Mouse (Mus musculus): Measurements from ENCODE around the gene Bik. TPM values are rescaled to one million over a fixed set of nuclear protein-coding genes. Genes with fewer than 3 reads are reported as not detected.
"Not testable (repeated sequence)": the region's sequence is repeated elsewhere in the genome, so short reads cannot be mapped to it uniquely, and the experiment has no call there.

Bik gene
- polyA plus RNA-seq, 1 experiment from 2014 or later, result 1.3 TPM

DNA sequence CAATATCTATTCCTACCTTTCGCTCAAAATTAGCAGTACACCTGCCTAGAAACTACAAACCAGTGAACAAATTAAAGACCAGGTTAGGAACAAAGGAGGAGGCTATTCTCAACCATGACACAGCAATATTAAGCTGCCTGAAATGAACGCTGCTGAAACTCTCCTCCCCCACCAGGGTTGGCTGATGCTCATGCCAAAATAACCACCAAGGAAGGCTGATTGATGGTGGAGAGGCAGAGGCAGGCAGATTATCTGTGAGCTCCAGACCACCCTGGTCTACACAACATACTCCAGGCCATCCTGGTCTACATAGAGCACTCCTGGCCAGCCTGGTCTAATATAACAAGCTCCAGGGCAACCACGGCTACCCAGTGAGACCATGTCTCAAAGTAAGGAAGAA lies 31.5 kb upstream of the Bik start:
- H3K27ac ChIP-seq (replicated peaks), result no peak overlapping the region
- ATAC-seq (ENCODE audit: low FRiP score, low read depth), result no peak

GRCm38 (mm10) chr15:83495787-83496367 lies 30.8 kb upstream of the Bik start:
- H3K4me3 ChIP-seq, result no peak overlapping the region
- peaks cover 94% of the 10 kb centered on the region for H3K36me3 ChIP-seq
- no peak for ATAC-seq (ENCODE audit: low FRiP score, low read depth)
- no peaks in the 10 kb centered on the region for H3K9me3 ChIP-seq
- no peak overlapping the region for H3K27ac ChIP-seq (replicated peaks)
- H3K27me3 ChIP-seq, result no peaks in the 10 kb centered on the region
- no peak overlapping the region for H3K9ac ChIP-seq
- 65% methylated on average over 22 of the region's 22 CpGs for WGBS
- no peaks in the 10 kb centered on the region for H3K4me1 ChIP-seq (replicated peaks)
- no peak overlapping the region for H3K4me2 ChIP-seq

More for the DNA sequence above, 31.5 kb upstream of the Bik start:
- Histone ChIP-seq H3K9ac (no peak overlapping the region), H3K36me3 (peaks cover 94% of the 10 kb centered on the region), H3K9me3 (no peaks in the 10 kb centered on the region), H3K4me3 (no peak overlapping the region), H3K4me1 (replicated peaks) (no peaks in the 10 kb centered on the region), H3K27me3 (no peaks in the 10 kb centered on the region), H3K4me2 (no peak overlapping the region)
- WGBS, result 92% methylated on average over 3 of the region's 3 CpGs

DNA sequence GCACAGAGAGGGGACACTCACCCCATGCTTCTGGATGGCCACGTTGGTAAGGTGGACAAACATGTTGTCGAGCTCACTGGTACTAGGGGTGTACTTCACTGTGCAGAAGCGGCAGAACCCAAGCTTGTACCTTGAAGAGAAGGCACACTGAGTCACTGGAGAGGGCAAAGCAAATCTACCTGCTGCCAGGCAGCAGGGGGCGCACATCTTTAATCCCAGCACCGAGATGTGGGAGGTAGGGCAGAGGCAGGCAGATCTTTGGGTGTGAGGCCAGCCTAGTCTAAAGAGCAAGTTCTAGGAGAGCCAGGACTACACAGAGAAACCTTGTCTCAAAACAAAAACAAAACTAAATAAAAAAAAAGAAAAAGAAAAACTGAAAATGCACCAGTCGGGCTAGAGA lies 29.4 kb upstream of the Bik start:
- no peak for ATAC-seq (ENCODE audit: low FRiP score, low read depth)
- Histone ChIP-seq H3K9ac (no peak overlapping the region), H3K4me2 (no peak overlapping the region), H3K4me3 (no peak overlapping the region), H3K36me3 (peaks cover 90% of the 10 kb centered on the region), H3K27ac (replicated peaks) (no peak overlapping the region), H3K27me3 (no peaks in the 10 kb centered on the region), H3K4me1 (replicated peaks) (no peaks in the 10 kb centered on the region), H3K9me3 (no peaks in the 10 kb centered on the region)
- 95% methylated on average over 6 of the region's 6 CpGs for WGBS

DNA sequence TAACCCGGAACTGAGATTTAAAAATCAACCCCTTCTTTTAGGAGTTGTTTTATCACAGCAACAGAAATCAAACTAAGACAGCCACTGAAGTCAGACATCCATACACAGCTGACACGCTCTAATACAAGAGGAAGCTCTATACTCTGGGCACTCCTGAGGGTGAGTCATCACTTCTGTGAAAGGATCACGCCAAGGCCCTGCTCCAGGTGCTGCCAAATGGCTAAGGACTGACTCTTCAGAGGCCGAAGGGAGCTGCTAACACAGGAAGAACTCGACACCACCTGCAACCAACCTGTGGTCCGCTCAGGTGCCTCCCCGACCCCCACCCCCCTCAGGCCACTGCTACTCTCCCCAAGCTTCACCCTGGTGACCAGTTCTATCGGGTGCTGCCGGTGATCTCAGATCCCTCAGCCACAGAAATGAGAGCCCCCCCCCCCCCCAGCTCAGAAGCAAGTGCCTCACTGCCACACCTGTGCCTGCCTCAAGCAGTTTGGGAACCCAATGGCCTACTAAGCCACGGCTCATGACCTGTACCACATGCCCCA lies 27.4 kb upstream of the Bik start:
- ATAC-seq (ENCODE audit: low FRiP score, low read depth), result no peak

GRCm38 (mm10) chr15:83500352-83500751 lies 26.3 kb upstream of the Bik start:
- no peak for ATAC-seq (ENCODE audit: low FRiP score, low read depth)
- H3K4me3 ChIP-seq, result no peak overlapping the region
- no peaks in the 10 kb centered on the region for H3K27me3 ChIP-seq
- 65% methylated on average over 3 of the region's 3 CpGs for WGBS
- H3K36me3 ChIP-seq, result peaks cover 84% of the 10 kb centered on the region
- no peaks in the 10 kb centered on the region for H3K9me3 ChIP-seq
- no peaks in the 10 kb centered on the region for H3K4me1 ChIP-seq (replicated peaks)
- no peak overlapping the region for H3K9ac ChIP-seq
- no peak overlapping the region for H3K27ac ChIP-seq (replicated peaks)
- no peak overlapping the region for H3K4me2 ChIP-seq

More for the DNA sequence above, 27.4 kb upstream of the Bik start:
- H3K27me3 ChIP-seq, result no peaks in the 10 kb centered on the region
- H3K36me3 ChIP-seq, result peaks cover 85% of the 10 kb centered on the region
- H3K9me3 ChIP-seq, result no peaks in the 10 kb centered on the region
- H3K9ac ChIP-seq, result no peak overlapping the region
- 92% methylated on average over 10 of the region's 10 CpGs for WGBS
- H3K4me1 ChIP-seq (replicated peaks), result no peaks in the 10 kb centered on the region
- no peak overlapping the region for H3K4me2 ChIP-seq
- H3K27ac ChIP-seq (replicated peaks), result no peak overlapping the region
- no peak overlapping the region for H3K4me3 ChIP-seq

DNA sequence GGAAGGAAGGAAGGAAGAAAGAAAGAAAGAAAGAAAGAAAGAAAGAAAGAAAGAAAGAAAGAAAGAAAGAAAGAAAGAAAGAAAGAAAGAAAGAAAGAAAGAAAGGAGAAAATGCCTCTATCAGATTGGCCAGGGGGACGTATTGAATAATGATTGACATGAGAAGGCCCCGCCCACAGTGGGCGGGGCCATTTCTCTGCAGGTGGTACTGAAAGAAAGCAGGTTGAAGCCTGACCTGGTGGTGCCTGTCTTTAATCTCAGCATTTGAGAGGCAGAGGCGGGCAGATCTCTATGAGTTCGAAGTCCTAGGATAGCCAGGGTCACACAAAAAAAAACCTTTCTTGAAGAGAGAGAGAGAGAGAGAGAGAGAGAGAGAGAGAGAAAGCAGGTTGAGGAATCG lies 25.2 kb upstream of the Bik start:
- H3K27me3 ChIP-seq; H3K4me2 ChIP-seq; H3K4me3 ChIP-seq; ATAC-seq (ENCODE audit: low FRiP score, low read depth); H3K27ac ChIP-seq (replicated peaks); H3K9me3 ChIP-seq; H3K9ac ChIP-seq; H3K4me1 ChIP-seq (replicated peaks): not testable (repeated sequence)
- H3K36me3 ChIP-seq, result peaks cover 73% of the 10 kb centered on the region
- WGBS, result 83% methylated on average over 6 of the region's 6 CpGs

DNA sequence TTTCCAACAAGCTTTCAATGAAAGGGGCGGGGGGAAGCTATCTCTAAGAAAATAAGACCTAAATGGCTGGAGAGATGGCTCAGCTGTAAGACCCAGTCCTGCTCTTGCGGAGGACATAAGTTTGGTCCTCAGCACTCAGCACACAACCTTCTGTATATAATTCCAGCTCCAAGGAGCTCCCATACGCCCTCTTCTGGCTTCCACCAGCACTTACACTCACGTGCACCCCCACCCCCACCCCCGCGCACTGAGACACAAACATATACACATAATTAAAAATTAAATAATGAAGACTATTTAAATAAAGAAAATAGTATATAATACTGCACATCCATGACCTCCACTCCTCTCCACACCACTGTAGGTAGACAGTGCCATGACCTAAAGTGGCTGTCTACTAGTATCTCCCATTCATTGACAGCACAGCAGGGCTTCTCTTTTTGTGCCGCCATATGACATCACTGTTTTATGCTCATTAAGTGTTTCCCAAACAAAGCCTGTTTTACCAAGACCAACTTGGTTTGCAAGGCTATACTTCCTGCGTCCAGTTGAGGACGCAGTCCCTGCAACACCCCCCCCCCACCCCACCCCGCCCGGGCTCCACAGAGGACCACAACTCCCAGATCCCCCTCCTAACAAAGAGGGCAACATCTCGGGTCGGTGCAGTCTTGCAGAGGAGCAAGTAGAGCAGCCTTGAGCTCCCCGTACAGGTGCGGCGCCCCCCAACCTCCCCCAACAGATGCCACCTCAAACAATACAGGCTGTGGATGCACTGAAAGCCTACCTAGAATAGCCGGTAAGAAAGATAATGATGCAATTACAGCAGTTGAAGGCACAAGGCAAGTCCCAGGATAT lies 16.5 kb upstream of the Bik start:
- H3K36me3 ChIP-seq, result no peaks in the 10 kb centered on the region
- no peaks in the 10 kb centered on the region for H3K27me3 ChIP-seq
- H3K9ac ChIP-seq, result peak overlapping the region; percentile 76
- peak; percentile 89 for ATAC-seq (ENCODE audit: low FRiP score, low read depth)
- H3K27ac ChIP-seq (replicated peaks), result peak overlapping the region; percentile 94
- WGBS, result 23% methylated on average over 17 of the region's 17 CpGs
- H3K4me3 ChIP-seq, result peak overlapping the region; percentile 80
- peak overlapping the region; percentile 62 for H3K4me2 ChIP-seq
- no peaks in the 10 kb centered on the region for H3K9me3 ChIP-seq
- H3K4me1 ChIP-seq (replicated peaks), result peaks cover 26% of the 10 kb centered on the region

GRCm38 (mm10) chr15:83510805-83511405 lies 15.8 kb upstream of the Bik start, which contains the start of gene Ttll1:
Ttll1 (minus strand) TSS chr15:83510893.
- H3K27me3 ChIP-seq, result no peaks in the 10 kb centered on the region
- peaks cover 26% of the 10 kb centered on the region for H3K4me1 ChIP-seq (replicated peaks)
- 13% methylated on average over 41 of the region's 41 CpGs for WGBS
- H3K9ac ChIP-seq, result peak within 1 kb of the TSS; percentile 76
- H3K9me3 ChIP-seq, result no peaks in the 10 kb centered on the region
- peak within 1 kb of the TSS; percentile 62 for H3K4me2 ChIP-seq
- peak within 1 kb of the TSS; percentile 94 for H3K27ac ChIP-seq (replicated peaks)
- ATAC-seq (ENCODE audit: low FRiP score, low read depth), result peak; percentile 95
- H3K4me3 ChIP-seq, result peak within 1 kb of the TSS; percentile 80
- no peaks in the 10 kb centered on the region for H3K36me3 ChIP-seq

DNA sequence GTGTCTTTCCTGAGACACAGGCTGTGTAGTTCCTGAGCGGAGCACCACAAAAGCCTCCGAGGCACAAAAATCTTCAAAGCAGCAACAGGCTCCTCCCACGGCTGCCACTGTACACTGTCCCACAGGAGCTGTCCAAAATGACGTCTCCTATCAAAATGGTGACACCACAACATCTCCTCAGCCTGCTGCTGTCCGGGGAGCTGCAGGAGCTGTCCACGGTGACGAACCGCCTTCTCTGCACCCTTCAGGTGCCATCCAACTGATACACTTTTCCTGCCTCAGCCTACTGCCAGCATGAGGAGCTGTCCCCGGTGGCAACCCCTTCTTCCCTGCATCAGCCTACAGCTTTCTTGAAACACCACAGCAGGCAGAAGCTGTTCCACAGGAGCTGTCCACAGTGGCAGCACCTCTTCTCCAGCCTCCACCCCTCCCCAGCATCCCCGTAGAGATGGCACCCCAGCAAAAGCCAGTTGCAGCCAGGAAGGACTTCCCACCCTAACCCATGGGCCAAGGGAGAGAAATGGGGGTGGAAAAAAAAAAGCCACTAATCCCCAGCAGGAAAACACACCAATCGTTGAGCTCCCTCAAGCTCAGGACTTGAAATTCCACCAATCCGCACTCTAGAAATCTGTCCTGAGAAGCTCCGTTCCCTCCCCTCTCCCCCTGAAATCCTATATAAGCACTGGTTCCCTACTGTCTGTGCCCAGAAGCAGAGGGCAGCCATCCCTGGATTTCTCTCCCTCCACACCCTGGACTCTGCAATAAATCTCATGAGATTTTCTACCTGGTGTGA lies 14.0 kb upstream of the Bik start:
- Histone ChIP-seq H3K27ac (replicated peaks) (no peak overlapping the region), H3K4me1 (replicated peaks) (peaks cover 23% of the 10 kb centered on the region), H3K27me3 (no peaks in the 10 kb centered on the region), H3K9ac (no peak overlapping the region), H3K4me3 (no peak overlapping the region), H3K4me2 (no peak overlapping the region), H3K9me3 (no peaks in the 10 kb centered on the region), H3K36me3 (no peaks in the 10 kb centered on the region)
- no peak for ATAC-seq (ENCODE audit: low FRiP score, low read depth)
- 79% methylated on average over 13 of the region's 13 CpGs for WGBS

- no peak overlapping the region for H3K27ac ChIP-seq (replicated peaks)
- no peak for ATAC-seq (ENCODE audit: low FRiP score, low read depth)
- H3K9me3 ChIP-seq, result no peaks in the 10 kb centered on the region
- no peaks in the 10 kb centered on the region for H3K36me3 ChIP-seq
- H3K4me2 ChIP-seq, result no peak overlapping the region
- H3K27me3 ChIP-seq, result no peaks in the 10 kb centered on the region
- H3K9ac ChIP-seq, result no peak overlapping the region
- H3K4me1 ChIP-seq (replicated peaks), result peaks cover under 1% of the 10 kb centered on the region; the same call in 1 of the 2 replicates
- no peak overlapping the region for H3K4me3 ChIP-seq
- whole genome bisulfite sequencing, result 65% methylated on average over 5 of the region's 5 CpGs
These were observed 11.6 kb upstream of the Bik start for GRCm38 (mm10) chr15:83515018-83515417.

- no peak overlapping the region for H3K9ac ChIP-seq
- H3K4me1 ChIP-seq (replicated peaks), result peaks cover 4% of the 10 kb centered on the region
- no peak overlapping the region for H3K4me2 ChIP-seq
- ATAC-seq (ENCODE audit: low FRiP score, low read depth), result peak; percentile 66
- H3K4me3 ChIP-seq, result no peak overlapping the region
- H3K36me3 ChIP-seq, result no peaks in the 10 kb centered on the region
- no peak overlapping the region for H3K27ac ChIP-seq (replicated peaks)
- H3K9me3 ChIP-seq, result no peaks in the 10 kb centered on the region
- no peaks in the 10 kb centered on the region for H3K27me3 ChIP-seq
- 39% methylated on average over 20 of the region's 20 CpGs for WGBS
These were observed 8.2 kb upstream of the Bik start for GRCm38 (mm10) chr15:83518215-83519048.

All from hindbrain, embryonic 15.5 days (tissue).